Mouse (Mus musculus): Measurements from ENCODE around the gene Rpl13a.

- TF ChIP-seq CTCF (IDR thresholded peaks at IDR 0.05; ENCODE audit: low read depth, low read length) (no peak), POLR2A (IDR thresholded peaks at IDR 0.05; ENCODE audit: borderline replicate concordance, low read depth, low read length) (no peak)
These were observed 8.5 kb downstream of the Rpl13a start for GRCm38 (mm10) chr7:45119780-45120709.

Data from bone marrow macrophage, adult 2 months (primary cell).